Mouse (Mus musculus): ENCODE results near the gene Mgat5.

DNA sequence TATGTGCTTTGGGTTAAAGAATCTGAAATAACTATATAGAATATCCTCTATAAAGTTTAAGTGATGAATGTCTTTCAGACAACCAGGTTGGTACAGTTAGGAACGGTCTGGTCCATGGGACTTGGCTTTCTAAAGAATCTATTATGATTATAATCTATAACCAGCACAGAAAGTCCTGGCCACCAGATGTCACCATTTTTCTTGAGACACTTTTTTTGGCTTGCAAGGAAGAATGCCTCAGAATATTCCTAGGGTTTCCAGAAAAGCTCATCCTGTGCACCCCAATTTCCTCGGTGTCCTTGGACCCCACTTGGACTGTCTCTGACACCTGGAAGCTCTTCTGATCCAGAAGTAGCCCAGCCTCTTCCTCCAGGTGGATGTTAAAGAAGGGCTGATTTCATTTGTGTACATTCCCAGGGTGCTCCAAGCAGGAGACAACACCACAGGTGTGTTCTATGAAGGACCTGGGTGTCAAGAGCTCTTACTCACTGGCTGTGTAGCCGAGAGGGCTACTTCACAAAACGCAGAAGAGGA, 1.5 kb upstream of the Mgat5 start:
- no peak for TF ChIP-seq MAX (IDR thresholded peaks at IDR 0.05; ENCODE audit: low read depth)
- no peak for TF ChIP-seq USF1 (IDR thresholded peaks at IDR 0.05; ENCODE audit: low read depth)
- TF ChIP-seq TCF12 (IDR thresholded peaks at IDR 0.05; ENCODE audit: insufficient read depth, poor library complexity, severe bottlenecking): no peak
- no peak for TF ChIP-seq POLR2AphosphoS2 (IDR thresholded peaks at IDR 0.05; ENCODE audit: insufficient read length, low read depth)
- no peak for TF ChIP-seq POLR2A (IDR thresholded peaks at IDR 0.05; ENCODE audit: insufficient read length, low read depth)
- TF ChIP-seq E2F4 (IDR thresholded peaks at IDR 0.05; ENCODE audit: insufficient read depth): no peak
- no peak for TF ChIP-seq SRF (IDR thresholded peaks at IDR 0.05; ENCODE audit: control insufficient read depth, insufficient read length, low read depth)
- no peak for TF ChIP-seq MYOG (IDR thresholded peaks at IDR 0.05; ENCODE audit: control insufficient read depth in 1 of 3, insufficient read depth in 1 of 3, insufficient read length in 2 of 3, low read depth in 2 of 3)
- TF ChIP-seq MYOD1 (IDR thresholded peaks at IDR 0.05; ENCODE audit: control insufficient read depth in 1 of 3, insufficient read length in 2 of 3, low read depth in 2 of 3): no peak
